Mouse (Mus musculus) erythroblast, embryonic 14.5 days (primary cell): Measurements from ENCODE around the gene Ngdn.

Experiments
- GATA1 ChIP-seq: IDR thresholded peaks from 2 replicates; pipeline ENCODE4 v1.6.1; 2012; ENCODE audit warnings: low read length, inconsistent platforms, mixed read lengths
- TAL1 ChIP-seq: IDR thresholded peaks from 3 replicates; pipeline ENCODE4 v1.6.1; 2012; ENCODE audit warnings: low read length, inconsistent platforms, mixed read lengths

DNA sequence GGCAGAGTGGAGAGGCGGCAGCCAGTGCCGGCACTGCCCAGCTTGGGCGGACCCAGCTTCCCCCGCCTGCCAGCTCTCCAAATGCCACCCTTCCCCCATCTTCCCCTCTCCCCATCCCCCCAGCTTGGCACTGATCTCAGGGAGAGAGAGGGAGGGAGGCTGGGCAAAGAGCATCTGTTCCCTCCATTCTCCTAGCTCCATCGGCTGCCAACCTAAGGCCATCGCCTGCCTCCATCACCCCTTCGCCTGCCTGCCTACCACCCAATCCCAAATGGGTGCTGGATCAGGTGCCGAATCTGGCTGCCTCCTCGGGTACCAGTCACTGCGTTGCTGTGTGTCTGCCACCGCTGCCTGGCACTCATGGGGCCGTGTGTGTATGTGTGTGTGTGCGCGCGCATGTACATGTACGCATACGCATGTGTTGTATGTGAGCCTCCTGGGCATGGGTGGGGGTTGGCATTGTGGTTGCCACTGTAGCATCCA, 38.5 kb downstream of the Ngdn start:
- TF ChIP-seq TAL1 (no peak), GATA1 (no peak)
